Mouse (Mus musculus): ENCODE measurements around the gene Klk1b5. TPM values are rescaled to one million over a fixed set of nuclear protein-coding genes. Genes with fewer than 3 reads are reported as not detected.
A peak's percentile ranks its signal among the peaks of the same experiment; 100 is the strongest.
"Not testable (repeated sequence)": the region's sequence is repeated elsewhere in the genome, so short reads cannot be mapped to it uniquely, and the experiment has no call there.

Klk1b5 gene
- polyA plus RNA-seq (2015; fragmentation: Nextera tagmentation; extraction: Ambion mirVana), result not detected in 2 replicates

DNA sequence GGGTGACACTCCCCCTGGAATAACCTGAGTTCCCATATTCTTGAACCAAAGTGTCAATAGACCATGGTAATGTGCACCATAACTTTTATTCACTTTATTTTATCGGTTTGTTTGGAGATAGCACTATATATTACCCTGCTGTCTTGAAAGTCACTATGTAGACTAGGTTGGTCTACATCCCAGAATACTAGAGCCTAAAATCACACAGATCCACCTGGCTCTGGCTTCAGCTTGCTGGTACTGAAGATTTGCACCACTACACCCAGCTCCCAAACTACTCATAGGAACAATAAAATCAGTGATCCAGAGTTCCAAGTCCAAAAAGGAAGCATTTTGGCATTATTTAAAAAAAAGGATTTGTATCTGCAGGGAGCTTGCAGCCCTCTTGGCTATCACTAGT, at the start of gene Klk1b5:
Klk1b5 (plus strand) TSS at position 301 of the 400 bp plus-strand sequence.
- Histone ChIP-seq H3K9me3 (no peaks in the 10 kb centered on the region), H3K36me3 (no peaks in the 10 kb centered on the region), H3K9ac (no peak within 1 kb of the TSS), H3K4me3 (no peak within 1 kb of the TSS), H3K27ac (replicated peaks) (no peak within 1 kb of the TSS), H3K4me2 (no peak within 1 kb of the TSS), H3K27me3 (replicated peaks) (peaks cover 6% of the 10 kb centered on the region; the same call in 1 of the 2 replicates), H3K4me1 (no peaks in the 10 kb centered on the region)
- no peak for ATAC-seq (ENCODE audit: extremely low read depth, insufficient number of reproducible peaks, low FRiP score, low TSS enrichment)
- WGBS, result 74% methylated on average over 1 of the region's 1 CpGs

DNA sequence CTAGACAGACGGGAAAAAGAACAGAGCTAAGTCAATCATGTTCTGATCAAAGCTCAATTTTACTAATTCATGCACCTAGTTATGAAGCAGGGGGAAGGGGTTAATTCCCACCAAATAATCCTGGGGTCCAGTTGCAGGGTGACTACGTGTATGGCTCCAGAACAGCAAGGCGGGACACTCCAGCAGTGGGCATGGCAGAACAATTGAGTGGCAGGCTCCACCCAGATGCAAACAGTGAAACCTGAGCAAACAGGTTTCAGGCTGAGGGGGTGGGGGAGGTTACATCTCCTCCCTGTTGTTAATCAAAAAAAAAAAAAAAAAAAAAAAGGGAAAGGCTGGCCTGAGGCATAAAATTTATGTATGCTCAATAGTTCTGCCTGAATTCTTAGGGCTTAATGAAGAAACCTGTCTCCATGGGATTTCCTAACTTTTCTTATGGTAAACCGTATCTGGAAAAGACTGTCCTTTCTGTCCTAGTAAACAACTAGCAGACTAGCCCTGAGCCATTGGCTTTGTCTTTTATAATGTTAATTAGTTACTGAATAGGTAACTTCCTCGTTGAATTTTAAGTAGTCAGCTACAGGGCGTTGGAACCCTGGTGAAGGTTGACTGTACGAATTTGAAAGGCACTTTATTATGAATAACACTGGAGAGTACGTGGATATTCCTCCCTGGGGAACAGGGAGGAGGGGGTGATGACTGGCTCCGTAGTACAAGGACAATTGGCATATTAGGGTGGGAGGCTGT, 36.3 kb upstream of the Klk1b5 start:
- Histone ChIP-seq H3K27me3 (replicated peaks) (no peaks in the 10 kb centered on the region), H3K36me3 (no peaks in the 10 kb centered on the region), H3K9ac (no peak overlapping the region), H3K4me1 (no peaks in the 10 kb centered on the region), H3K27ac (replicated peaks) (no peak overlapping the region), H3K4me2 (no peak overlapping the region), H3K4me3 (no peak overlapping the region), H3K9me3 (no peaks in the 10 kb centered on the region; the same call in 1 of the 2 replicates)
- WGBS, result 69% methylated on average over 9 of the region's 9 CpGs
- no peak for ATAC-seq (ENCODE audit: extremely low read depth, insufficient number of reproducible peaks, low FRiP score, low TSS enrichment)

DNA sequence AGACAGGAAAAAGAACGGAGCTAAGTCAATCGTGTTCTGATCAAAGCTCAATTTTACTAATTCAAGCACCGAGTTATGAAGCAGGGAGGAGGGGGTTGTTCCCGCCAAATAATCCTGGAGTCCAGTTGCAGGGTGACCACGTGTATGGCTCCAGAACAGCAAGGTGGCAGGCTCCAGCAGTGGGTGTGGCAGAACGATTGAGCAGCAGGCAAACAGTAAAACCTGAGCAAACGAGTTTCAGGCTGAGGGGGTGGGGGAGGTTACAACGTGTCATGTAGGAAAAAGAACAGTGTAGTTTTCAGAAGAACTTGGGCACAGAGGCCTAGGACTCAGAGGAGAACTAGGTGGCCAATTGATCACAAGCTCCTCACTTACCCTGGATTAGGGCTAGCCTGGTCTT, 29.2 kb upstream of the Klk1b5 start:
- H3K27me3 ChIP-seq (replicated peaks); H3K4me1 ChIP-seq; H3K9me3 ChIP-seq; H3K27ac ChIP-seq (replicated peaks); H3K4me2 ChIP-seq; H3K4me3 ChIP-seq; H3K9ac ChIP-seq; H3K36me3 ChIP-seq; ATAC-seq (ENCODE audit: extremely low read depth, insufficient number of reproducible peaks, low FRiP score, low TSS enrichment): not testable (repeated sequence)
- WGBS, result 63% methylated on average over 8 of the region's 8 CpGs

DNA sequence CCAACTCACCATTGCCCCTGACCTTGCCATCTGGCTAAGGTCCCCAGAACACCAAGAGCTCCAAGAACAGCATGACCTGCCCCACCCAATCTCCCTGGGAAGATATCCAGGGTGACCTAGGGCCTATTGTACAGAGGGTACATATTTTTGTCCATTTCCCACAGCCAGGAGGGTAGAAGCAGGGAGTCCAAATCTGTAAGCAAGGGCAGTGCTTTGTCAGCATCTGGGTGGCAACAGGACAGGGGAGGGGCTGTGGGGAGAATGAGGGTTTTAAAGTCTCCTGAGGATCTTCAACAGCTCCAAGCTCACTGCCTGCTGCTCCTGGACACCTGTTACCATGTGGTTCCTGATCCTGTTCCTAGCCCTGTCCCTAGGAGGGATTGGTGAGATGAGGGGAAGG, 27.8 kb upstream of the Klk1b5 start, which contains the start of gene Klk1b24:
Klk1b24 (plus strand) TSS at position 301 of the 400 bp plus-strand sequence.
- not testable (repeated sequence) for H3K27ac ChIP-seq (replicated peaks); H3K9me3 ChIP-seq; ATAC-seq (ENCODE audit: extremely low read depth, insufficient number of reproducible peaks, low FRiP score, low TSS enrichment); H3K4me2 ChIP-seq; H3K9ac ChIP-seq; H3K4me1 ChIP-seq; H3K36me3 ChIP-seq; H3K27me3 ChIP-seq (replicated peaks); H3K4me3 ChIP-seq

DNA sequence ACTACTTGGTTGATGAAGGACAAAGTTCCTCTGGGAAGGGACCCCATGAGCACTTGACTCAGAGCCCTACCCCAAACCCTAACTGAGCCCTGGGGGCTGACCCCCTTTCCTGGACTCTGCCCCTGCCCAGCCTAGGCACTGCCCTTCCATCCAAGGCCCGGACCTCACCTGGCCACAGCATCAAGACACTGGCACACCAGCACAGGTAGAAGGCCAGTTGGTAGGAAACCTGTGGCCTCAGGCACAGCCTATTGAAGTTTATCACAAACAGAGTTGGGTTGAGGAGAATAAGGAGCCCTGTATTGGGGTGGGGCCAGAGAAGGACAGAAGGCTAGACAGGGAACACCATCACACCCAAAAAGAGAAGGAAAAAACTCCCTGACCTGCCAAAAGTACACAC, 22.3 kb upstream of the Klk1b5 start:
- not testable (repeated sequence) for H3K27ac ChIP-seq (replicated peaks); H3K4me2 ChIP-seq; ATAC-seq (ENCODE audit: extremely low read depth, insufficient number of reproducible peaks, low FRiP score, low TSS enrichment); H3K27me3 ChIP-seq (replicated peaks); H3K9me3 ChIP-seq; H3K4me1 ChIP-seq; H3K9ac ChIP-seq; H3K4me3 ChIP-seq; H3K36me3 ChIP-seq
- WGBS, result 81% methylated on average over 1 of the region's 1 CpGs

DNA sequence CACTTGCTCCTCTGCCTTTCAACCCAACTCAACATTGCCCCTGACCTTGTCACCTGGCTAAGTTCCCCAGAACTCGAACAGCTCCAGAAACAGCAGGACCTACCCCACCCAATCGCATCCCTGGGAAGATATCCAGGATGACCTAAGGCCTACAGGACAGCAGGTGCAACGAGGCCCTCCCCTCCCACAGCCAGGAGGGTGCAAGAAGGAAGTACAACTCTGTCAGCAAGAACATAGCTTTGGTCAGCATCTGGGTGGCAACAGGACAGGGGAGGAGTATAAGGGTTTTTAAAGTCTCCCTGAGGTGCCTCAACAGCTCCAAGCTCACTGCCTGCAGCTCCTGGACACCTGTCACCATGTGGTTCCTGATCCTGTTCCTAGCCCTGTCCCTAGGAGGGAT, 17.9 kb upstream of the Klk1b5 start, which contains the start of gene Klk1b3:
Klk1b3 (plus strand) TSS at position 301 of the 400 bp plus-strand sequence.
- no peak for ATAC-seq (ENCODE audit: extremely low read depth, insufficient number of reproducible peaks, low FRiP score, low TSS enrichment)
- no peaks in the 10 kb centered on the region for H3K4me1 ChIP-seq
- H3K4me2 ChIP-seq, result no peak within 1 kb of the TSS
- no peak within 1 kb of the TSS for H3K4me3 ChIP-seq
- WGBS, result 58% methylated on average over 3 of the region's 3 CpGs
- no peaks in the 10 kb centered on the region for H3K27me3 ChIP-seq (replicated peaks)
- H3K27ac ChIP-seq (replicated peaks), result no peak within 1 kb of the TSS
- H3K9ac ChIP-seq, result no peak within 1 kb of the TSS
- H3K36me3 ChIP-seq, result no peaks in the 10 kb centered on the region
- H3K9me3 ChIP-seq, result no peaks in the 10 kb centered on the region

DNA sequence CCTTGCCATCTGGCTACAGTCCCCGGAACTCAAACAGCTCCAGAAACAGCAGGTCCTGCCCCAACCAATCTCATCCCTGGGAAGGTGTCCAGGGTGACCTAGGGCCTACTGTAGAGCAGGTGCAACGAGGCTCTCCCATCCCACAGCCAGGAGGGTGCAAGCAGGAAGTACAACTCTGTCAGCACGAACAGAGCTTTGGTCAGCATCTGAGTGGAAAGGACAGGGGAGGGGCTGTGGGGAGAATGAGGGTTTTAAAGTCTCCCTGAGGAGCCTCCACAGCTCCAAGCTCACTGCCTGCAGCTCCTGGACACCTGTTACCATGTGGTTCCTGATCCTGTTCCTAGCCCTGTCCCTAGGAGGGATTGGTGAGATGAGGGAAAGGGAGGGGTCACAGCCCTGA, 8.6 kb upstream of the Klk1b5 start, which contains the start of gene Klk1b4:
Klk1b4 (plus strand) TSS at position 301 of the 400 bp plus-strand sequence.
- H3K9ac ChIP-seq; H3K9me3 ChIP-seq; ATAC-seq (ENCODE audit: extremely low read depth, insufficient number of reproducible peaks, low FRiP score, low TSS enrichment); H3K4me2 ChIP-seq; H3K27me3 ChIP-seq (replicated peaks); H3K27ac ChIP-seq (replicated peaks); H3K4me1 ChIP-seq; H3K4me3 ChIP-seq; H3K36me3 ChIP-seq: not testable (repeated sequence)
- WGBS, result 38% methylated on average over 3 of the region's 3 CpGs

DNA sequence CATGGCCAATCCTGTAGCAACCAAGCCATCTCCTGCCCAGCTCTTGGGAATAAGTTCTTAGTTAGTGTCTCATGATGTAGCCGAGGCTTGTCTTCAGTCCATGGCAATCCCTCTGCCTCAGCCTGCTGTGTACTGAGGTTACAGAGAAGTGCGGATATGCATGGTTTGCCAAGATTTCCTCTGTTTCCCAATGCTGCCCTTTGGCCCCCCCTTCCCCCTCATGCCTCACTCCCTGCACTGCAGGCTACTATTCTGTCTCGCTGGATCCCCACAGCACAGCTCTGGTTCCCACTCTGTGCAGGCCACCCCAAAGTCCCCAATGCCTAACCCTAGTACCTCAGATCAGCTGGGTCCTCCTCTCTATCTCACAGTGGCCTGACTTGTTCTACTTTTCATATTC, 7.4 kb upstream of the Klk1b5 start:
- Histone ChIP-seq H3K4me1 (no peaks in the 10 kb centered on the region), H3K4me2 (no peak overlapping the region), H3K9ac (no peak overlapping the region), H3K27ac (replicated peaks) (no peak overlapping the region), H3K36me3 (no peaks in the 10 kb centered on the region), H3K4me3 (no peak overlapping the region), H3K27me3 (replicated peaks) (0 out of 2 replicates have a peak, but pooled peaks cover 3% of the 10 kb centered on the region), H3K9me3 (no peaks in the 10 kb centered on the region)
- no peak for ATAC-seq (ENCODE audit: extremely low read depth, insufficient number of reproducible peaks, low FRiP score, low TSS enrichment)
- WGBS, result 63% methylated on average over 3 of the region's 3 CpGs

DNA sequence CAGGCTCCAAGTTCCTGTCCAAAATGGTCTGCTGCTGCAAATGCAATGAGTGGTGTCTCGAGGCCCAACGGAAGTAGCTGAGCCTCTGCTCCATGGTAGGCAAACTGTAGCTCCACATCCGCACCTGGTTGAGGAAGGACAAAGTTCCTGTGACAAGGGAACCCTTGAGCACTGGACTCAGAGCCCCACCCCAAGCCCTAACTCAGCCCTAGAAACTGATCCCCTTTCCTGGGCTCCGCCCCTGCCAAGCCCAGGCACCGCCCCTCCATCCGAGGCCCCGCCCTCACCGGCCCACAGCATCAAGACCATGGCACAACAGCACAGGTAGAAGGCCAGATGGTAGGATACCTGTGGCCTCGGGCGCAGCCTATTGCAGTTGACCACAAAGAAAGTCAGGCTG, 5.9 kb downstream of the Klk1b5 start:
- not testable (repeated sequence) for H3K27me3 ChIP-seq (replicated peaks)
- 45% methylated on average over 8 of the region's 10 CpGs for WGBS

DNA sequence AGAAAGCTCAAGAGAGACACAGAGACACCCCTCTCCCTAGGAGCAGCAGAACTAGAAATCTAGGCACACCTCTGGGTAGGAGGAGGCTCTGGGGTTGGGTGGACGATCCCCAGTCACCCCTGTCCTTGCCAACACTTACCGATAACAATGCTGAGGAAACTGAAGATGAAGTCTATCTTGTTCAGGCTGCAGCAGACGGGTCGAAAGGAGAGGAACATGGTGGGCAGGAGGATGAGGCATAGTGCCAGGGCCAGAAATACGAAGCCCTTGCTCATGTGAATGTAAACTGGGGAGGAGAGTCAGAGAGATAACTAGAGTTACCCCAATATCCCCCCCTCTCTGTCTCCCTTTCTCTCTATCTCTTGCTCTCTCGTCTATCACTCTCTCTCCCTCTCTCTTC, 6.6 kb downstream of the Klk1b5 start:
- H3K4me2 ChIP-seq; ATAC-seq (ENCODE audit: extremely low read depth, insufficient number of reproducible peaks, low FRiP score, low TSS enrichment); H3K9ac ChIP-seq; H3K4me3 ChIP-seq; H3K4me1 ChIP-seq; H3K27me3 ChIP-seq (replicated peaks); H3K27ac ChIP-seq (replicated peaks); H3K9me3 ChIP-seq; H3K36me3 ChIP-seq: not testable (repeated sequence)
- 56% methylated on average over 6 of the region's 6 CpGs for WGBS

More for the DNA sequence above, 5.9 kb downstream of the Klk1b5 start:
- not testable (repeated sequence) for ATAC-seq (ENCODE audit: extremely low read depth, insufficient number of reproducible peaks, low FRiP score, low TSS enrichment); H3K36me3 ChIP-seq; H3K9ac ChIP-seq; H3K9me3 ChIP-seq; H3K4me3 ChIP-seq; H3K4me1 ChIP-seq; H3K4me2 ChIP-seq; H3K27ac ChIP-seq (replicated peaks)

DNA sequence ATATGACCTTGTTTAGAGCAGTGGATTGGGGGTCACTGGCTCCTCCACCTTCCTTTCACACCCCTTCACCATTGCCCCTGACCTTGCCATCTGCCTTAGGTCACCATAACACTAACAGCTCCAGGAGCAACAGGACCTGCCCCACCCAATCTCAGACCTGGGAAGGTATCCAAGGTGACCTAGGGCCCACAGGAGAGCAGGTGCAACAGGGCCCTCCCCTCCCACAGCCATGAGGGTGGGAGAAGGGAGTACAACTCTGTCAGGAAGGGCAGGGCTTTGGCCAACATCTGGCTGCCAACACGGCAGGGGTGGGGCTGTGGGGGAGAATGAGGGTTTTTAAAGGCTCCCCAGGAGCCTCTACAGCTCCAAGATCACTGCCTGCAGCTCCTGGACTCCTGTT, 9.3 kb downstream of the Klk1b5 start, which contains the start of gene Klk1:
Klk1 (plus strand) TSS at position 285 of the 400 bp plus-strand sequence.
- 24% methylated on average over 1 of the region's 1 CpGs for WGBS
- Histone ChIP-seq H3K27ac (replicated peaks) (no peak within 1 kb of the TSS), H3K9ac (no peak within 1 kb of the TSS), H3K4me3 (no peak within 1 kb of the TSS), H3K4me2 (no peak within 1 kb of the TSS), H3K9me3 (no peaks in the 10 kb centered on the region), H3K4me1 (no peaks in the 10 kb centered on the region), H3K27me3 (replicated peaks) (peaks cover 6% of the 10 kb centered on the region; the same call in 1 of the 2 replicates), H3K36me3 (no peaks in the 10 kb centered on the region)
- no peak for ATAC-seq (ENCODE audit: extremely low read depth, insufficient number of reproducible peaks, low FRiP score, low TSS enrichment)

DNA sequence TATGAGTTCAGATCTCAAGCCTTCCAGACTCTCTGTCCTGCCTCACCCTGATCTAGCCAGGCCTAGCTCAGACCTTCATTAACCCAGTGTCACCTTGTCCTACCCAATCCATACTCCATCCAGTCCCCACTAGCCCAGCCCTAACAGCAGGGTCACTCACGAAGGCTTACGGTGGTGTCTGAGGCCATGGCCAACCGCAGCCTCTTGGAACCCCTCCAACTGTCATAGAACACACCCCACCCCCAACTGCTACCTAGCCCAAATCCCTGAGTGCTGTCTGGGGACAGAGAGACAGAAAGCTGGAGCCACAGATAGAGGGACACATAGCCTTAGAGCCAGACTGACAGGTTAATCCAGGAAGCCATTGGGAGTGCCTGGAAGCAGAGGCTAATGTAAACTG, 20.2 kb downstream of the Klk1b5 start, which contains the start of gene Gm36864:
Gm36864 (plus strand) TSS at position 269 of the 400 bp plus-strand sequence.
- no peaks in the 10 kb centered on the region for H3K9me3 ChIP-seq
- WGBS, result 57% methylated on average over 3 of the region's 3 CpGs

More for the DNA sequence above, 20.2 kb downstream of the Klk1b5 start, which contains the start of gene Gm36864:
- ATAC-seq (ENCODE audit: extremely low read depth, insufficient number of reproducible peaks, low FRiP score, low TSS enrichment), result 0 out of 2 replicates have a peak, but pooled peaks have one; percentile 31
- Histone ChIP-seq H3K4me2 (no peak within 1 kb of the TSS), H3K4me3 (no peak within 1 kb of the TSS), H3K27me3 (replicated peaks) (no peaks in the 10 kb centered on the region), H3K27ac (replicated peaks) (no peak within 1 kb of the TSS), H3K4me1 (no peaks in the 10 kb centered on the region), H3K36me3 (no peaks in the 10 kb centered on the region), H3K9ac (no peak within 1 kb of the TSS)
